Mouse (Mus musculus) adrenal gland, adult 8-10 months (tissue): ENCODE measurements around the gene Smap2. TPM values are rescaled to one million over a fixed set of nuclear protein-coding genes. Genes with fewer than 3 reads are reported as not detected.
"Not testable (repeated sequence)": the region's sequence is repeated elsewhere in the genome, so short reads cannot be mapped to it uniquely, and the experiment has no call there.

Source experiments
- DNase-seq: peaks from one replicate; pipeline ENCODE4 v3.0.0; 2022
- total RNA-seq, 4 experiments: library from RNA; stranded (reverse); gene quantifications; 2 replicates each; pipeline ENCODE4 v1.2.4; 2022

Smap2 gene
- 10 to 100 TPM; 36.5 to 42.7 (median 40.3) TPM for total RNA-seq

GRCm38 (mm10) chr4:121016928-121017657 lies at the start of gene Smap2:
Gene Smap2 (minus strand): TSS chr4:121017247.
- peak; percentile 98 for DNase-seq

GRCm38 (mm10) chr4:121065336-121065735 lies 48.3 kb upstream of the Smap2 start:
- no peak for DNase-seq

- not testable (repeated sequence) for DNase-seq
Measured at GRCm38 (mm10) chr4:121059218-121059617, 42.2 kb upstream of the Smap2 start.

- DNase-seq: no peak
Measured at GRCm38 (mm10) chr4:121057032-121057431, 40.0 kb upstream of the Smap2 start.

GRCm38 (mm10) chr4:121056342-121056741 lies 39.3 kb upstream of the Smap2 start:
- no peak for DNase-seq

GRCm38 (mm10) chr4:121052454-121053323 lies 35.6 kb upstream of the Smap2 start:
- DNase-seq: no peak

GRCm38 (mm10) chr4:121051863-121052262 lies 34.8 kb upstream of the Smap2 start:
- no peak for DNase-seq

GRCm38 (mm10) chr4:121042946-121043345 lies 25.9 kb upstream of the Smap2 start:
- no peak for DNase-seq

GRCm38 (mm10) chr4:121042472-121042871 lies 25.4 kb upstream of the Smap2 start:
- no peak for DNase-seq

GRCm38 (mm10) chr4:121040897-121041671 lies 24.0 kb upstream of the Smap2 start:
- no peak for DNase-seq

- DNase-seq: no peak
Measured at GRCm38 (mm10) chr4:121040323-121040722, 23.3 kb upstream of the Smap2 start.

GRCm38 (mm10) chr4:121039331-121040115 lies 22.5 kb upstream of the Smap2 start, which contains the start of gene Col9a2:
Gene Col9a2 (plus strand): TSS chr4:121039385.
- no peak for DNase-seq

- no peak for DNase-seq
Measured at GRCm38 (mm10) chr4:121033006-121033405, 16.0 kb upstream of the Smap2 start.

GRCm38 (mm10) chr4:121031440-121031839 lies 14.4 kb upstream of the Smap2 start:
- no peak for DNase-seq

GRCm38 (mm10) chr4:121029632-121030031 lies 12.6 kb upstream of the Smap2 start:
- no peak for DNase-seq

GRCm38 (mm10) chr4:121028659-121029392 lies 11.8 kb upstream of the Smap2 start:
- no peak for DNase-seq

GRCm38 (mm10) chr4:121028146-121028545 lies 11.1 kb upstream of the Smap2 start:
- DNase-seq: peak; percentile 32

- no peak for DNase-seq
Measured at GRCm38 (mm10) chr4:121025681-121026080, 8.6 kb upstream of the Smap2 start.

- peak; percentile 64 for DNase-seq
Measured at GRCm38 (mm10) chr4:121023941-121024340, 6.9 kb upstream of the Smap2 start.

GRCm38 (mm10) chr4:121023464-121023863 lies 6.4 kb upstream of the Smap2 start:
- no peak for DNase-seq

- DNase-seq: peak; percentile 29
Measured at GRCm38 (mm10) chr4:121021911-121022310, 4.9 kb upstream of the Smap2 start.
